Mouse (Mus musculus): Measurements from ENCODE around the gene Gmds.

The Gmds gene

GRCm38 (mm10) chr13:32338513-32339365 lies at the start of gene Gmds:
Gmds (minus strand) TSS chr13:32338740.
- peak; percentile 95 for DNase-seq

GRCm38 (mm10) chr13:32385421-32386092 lies 47.0 kb upstream of the Gmds start:
- DNase-seq: no peak

GRCm38 (mm10) chr13:32382227-32383010 lies 43.9 kb upstream of the Gmds start:
- no peak for DNase-seq

- DNase-seq: no peak
These were observed 40.1 kb upstream of the Gmds start for GRCm38 (mm10) chr13:32378634-32379033.

- no peak for DNase-seq
These were observed 34.0 kb upstream of the Gmds start for GRCm38 (mm10) chr13:32372531-32372883.

- no peak for DNase-seq
These were observed 33.5 kb upstream of the Gmds start for GRCm38 (mm10) chr13:32371874-32372530.

GRCm38 (mm10) chr13:32370751-32371150 lies 32.2 kb upstream of the Gmds start:
- no peak for DNase-seq

- no peak for DNase-seq
These were observed 31.6 kb upstream of the Gmds start for GRCm38 (mm10) chr13:32370135-32370534.

GRCm38 (mm10) chr13:32337735-32338512 lies 616 bp downstream of the Gmds start:
- DNase-seq: no peak

- no peak for DNase-seq
These were observed 20.2 kb downstream of the Gmds start for GRCm38 (mm10) chr13:32318309-32318708.

- no peak for DNase-seq
These were observed 21.2 kb downstream of the Gmds start for GRCm38 (mm10) chr13:32317354-32317753.

- DNase-seq: peak; percentile 65
These were observed 25.9 kb downstream of the Gmds start for GRCm38 (mm10) chr13:32312663-32313062.

GRCm38 (mm10) chr13:32311476-32311875 lies 27.1 kb downstream of the Gmds start:
- no peak for DNase-seq

GRCm38 (mm10) chr13:32298456-32298855 lies 40.1 kb downstream of the Gmds start:
- DNase-seq: no peak

GRCm38 (mm10) chr13:32297398-32297797 lies 41.1 kb downstream of the Gmds start:
- DNase-seq: peak; percentile 48

GRCm38 (mm10) chr13:32294416-32295195 lies 43.9 kb downstream of the Gmds start:
- DNase-seq: no peak

GRCm38 (mm10) chr13:32272937-32273496 lies 65.5 kb downstream of the Gmds start:
- DNase-seq: no peak

GRCm38 (mm10) chr13:32269757-32270156 lies 68.8 kb downstream of the Gmds start:
- DNase-seq: no peak

GRCm38 (mm10) chr13:32269261-32269660 lies 69.3 kb downstream of the Gmds start:
- no peak for DNase-seq

- DNase-seq: no peak
These were observed 70.3 kb downstream of the Gmds start for GRCm38 (mm10) chr13:32268284-32268683.
